Mouse (Mus musculus) spleen, adult 12 weeks (tissue): ENCODE results near the gene Thumpd3.
A peak's percentile ranks its signal among the peaks of the same experiment; 100 is the strongest.

Experiments used
- DNase-seq: peaks from one replicate; pipeline ENCODE4 v3.0.0; 2022; ENCODE audit warnings: low spot score

Gene Thumpd3

DNA sequence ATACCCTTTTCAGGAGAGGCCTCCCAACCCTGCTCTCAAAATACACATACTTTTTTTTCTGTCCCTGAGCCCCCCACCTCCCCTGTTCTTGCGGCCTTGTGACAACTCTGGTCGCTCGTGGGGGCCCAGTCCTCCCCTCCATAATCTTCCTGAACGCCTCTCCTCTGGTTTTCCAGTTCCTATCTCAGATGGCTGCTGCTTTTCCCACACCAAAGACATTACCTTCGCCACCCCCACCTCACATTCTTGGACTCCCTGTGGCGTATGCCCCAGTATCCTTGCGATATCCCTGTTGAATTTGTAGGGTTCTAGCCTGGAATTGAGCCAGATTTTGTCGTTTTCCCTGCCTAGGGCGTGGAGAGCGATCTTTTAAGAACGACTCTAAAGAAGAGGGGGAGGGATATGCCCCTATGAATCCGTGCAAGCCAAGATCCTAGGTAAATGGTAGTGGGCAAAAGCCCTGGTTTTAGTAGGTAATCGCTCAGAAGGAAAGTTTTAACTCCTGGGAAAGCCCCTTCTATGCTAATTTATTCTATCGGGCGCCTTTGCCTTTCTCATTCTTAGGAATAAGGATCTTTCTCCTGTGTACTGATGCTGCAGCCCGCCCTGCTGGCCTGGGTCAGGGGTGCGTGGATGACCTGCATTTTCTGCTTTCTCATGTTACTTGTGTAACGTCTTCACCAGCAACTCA, 32.2 kb downstream of the Thumpd3 start:
- DNase-seq = peak; percentile 35

DNA sequence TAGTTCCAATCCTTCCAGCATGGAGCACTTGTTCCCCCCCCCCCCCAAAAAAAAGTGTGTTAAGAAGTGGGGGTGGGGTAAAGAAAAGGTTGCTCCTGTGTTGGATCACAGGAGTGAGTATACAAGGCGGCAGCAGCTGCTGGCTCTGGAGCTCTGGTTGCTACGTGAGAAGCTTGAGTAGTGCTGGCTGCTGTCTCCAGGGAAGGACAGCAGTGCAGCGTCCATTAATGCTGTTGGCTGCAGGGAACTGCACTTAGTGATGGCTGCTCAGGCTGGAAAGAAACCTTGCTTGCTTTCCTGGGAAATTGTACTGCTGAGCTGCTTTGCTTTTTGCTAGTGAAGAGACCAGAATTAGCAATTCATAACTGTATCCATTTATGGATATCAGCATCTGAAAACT, 33.5 kb downstream of the Thumpd3 start:
- DNase-seq = no peak

DNA sequence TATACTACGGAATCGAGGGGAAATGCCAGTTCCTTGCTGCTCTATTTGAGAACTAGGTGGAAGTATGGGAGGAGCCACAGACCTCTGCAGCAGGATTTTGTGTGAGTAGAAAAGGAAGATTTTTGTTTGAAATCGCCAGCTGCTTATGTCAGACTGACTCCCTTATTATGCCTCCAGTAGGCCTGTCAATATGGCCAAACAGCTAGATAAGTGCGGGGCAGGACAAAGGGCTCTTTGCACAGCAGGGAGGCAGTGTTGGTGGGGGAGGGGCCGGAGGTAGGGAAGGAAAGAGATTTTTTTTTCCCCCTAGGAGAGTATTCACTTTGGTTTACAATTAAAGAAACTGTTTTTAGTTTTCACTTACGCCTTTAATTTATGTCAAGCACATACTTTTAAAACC, 36.2 kb downstream of the Thumpd3 start:
- no peak for DNase-seq

DNA sequence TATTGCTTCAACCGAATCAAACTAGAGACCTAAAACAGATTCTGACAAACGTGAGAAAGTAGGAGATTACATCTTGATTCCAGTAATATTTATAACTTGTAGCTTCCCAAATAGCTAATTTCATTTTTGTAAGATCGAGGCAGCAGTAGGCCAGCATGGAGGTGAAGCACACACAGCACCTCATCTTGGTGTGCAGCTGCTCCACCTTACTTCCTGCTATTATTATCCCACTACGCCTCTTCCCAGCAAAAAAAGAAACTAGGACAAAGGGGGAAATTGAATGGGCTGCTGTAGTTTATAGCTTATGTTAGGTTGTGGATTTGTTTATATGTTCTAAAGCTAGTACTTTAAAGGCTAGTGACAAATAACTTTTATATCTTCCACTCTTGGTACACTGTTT, 38.6 kb downstream of the Thumpd3 start:
- no peak for DNase-seq

DNA sequence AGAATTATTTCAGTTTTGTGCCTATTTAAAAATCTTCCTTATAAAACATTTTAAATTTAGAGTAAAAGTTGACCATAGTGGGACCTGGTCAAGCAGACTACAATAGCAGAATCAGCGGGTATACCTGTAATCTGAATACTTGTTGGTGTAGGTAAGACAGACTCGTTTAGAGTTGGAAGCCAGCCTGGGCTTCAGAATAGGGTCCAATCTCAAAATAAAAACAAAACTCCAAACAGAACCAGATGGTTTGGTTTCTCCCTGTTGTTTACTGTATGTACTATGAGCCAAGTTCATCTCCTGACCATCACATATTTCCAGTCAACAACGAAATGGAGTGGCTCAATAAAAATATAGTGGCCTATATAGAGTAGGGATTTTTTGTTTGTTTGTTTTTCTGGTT, 47.2 kb downstream of the Thumpd3 start:
- DNase-seq = no peak

DNA sequence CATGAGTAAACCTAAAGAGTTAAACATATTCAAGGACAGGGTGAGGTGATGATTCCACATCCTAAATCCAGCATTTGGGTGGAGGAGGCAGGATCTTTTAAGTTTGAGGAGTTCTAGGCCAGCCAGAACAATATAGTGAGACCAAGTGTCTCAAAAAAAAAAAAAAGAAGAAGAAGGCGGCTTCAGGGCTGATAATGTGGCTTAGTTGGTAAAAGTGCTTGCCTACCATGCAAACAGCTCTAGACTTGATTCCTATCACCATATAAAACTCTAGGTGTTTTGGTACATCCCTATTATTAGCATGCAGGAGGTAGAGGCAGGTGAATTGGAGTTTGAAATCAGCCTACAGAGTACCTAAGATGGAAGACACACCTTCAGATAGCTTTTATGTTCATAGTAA, 49.5 kb downstream of the Thumpd3 start:
- DNase-seq = no peak

DNA sequence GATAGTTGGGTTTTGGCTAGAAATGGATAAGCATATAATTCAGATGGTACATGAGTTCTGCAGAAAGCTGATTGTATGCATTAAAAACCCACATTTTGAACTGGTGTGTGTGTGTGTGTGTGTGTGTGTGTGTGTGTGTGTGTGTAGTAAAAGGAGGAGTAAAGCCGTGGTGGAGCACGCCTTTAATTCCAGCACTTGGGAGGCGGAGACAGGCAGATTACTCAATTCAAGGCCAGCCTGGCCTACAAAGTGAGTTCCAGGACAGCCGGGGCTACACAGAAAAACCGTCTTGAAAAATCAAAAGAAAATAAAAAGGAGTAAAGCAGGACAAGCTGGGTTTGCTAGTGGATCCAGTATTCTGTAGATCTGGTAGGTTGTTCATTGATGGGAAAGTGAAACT, 51.6 kb downstream of the Thumpd3 start:
- DNase-seq = no peak

DNA sequence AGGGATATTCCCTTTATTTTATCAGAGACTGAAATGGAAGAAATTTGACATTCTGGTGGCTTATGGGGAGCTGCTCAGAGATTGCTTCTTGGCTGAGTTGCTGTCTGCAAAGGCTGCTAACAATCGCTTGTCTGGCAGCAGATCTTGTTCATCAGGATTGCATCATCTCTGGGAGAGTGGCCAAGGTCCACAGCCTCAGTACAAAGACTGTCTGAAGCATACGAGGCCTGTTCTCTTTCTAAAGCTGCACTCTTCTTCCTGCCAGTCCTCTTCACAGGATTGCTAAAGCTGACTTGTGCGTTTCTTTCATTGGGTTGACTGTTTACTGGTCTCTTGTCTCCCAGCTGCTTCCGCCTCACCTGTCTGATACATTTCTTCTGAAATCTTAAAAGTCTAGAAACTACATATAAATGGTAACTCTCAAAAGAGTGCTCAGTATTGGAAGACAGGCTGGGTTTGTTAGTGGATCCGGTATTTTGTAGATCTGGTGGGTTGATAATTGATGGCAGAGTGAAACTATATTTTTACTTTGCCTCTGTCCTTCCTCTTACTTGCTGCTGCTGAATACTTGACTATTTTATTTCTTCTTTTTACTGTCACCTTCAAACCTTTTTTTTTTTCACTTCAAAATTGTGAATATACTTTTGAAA, 53.7 kb downstream of the Thumpd3 start:
- no peak for DNase-seq

DNA sequence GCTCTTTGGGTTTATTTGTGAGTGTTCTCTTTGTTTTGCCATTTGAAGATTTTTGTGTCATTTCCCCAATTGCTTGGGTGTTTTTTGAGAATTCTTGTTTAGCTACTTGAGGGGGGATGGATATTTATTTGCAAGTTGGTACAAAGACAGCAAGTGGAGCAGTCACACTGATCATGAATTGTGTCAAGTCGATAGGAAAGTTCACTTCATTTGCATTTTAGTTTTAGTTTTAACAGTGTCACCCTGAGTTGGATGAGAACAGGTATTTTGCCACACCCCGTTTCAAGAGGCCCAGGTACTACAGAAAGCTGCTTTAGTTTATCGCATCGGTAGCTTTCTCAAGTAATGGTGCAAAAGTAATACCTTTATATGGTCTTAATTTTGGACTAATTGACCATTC, 56.5 kb downstream of the Thumpd3 start:
- no peak for DNase-seq

DNA sequence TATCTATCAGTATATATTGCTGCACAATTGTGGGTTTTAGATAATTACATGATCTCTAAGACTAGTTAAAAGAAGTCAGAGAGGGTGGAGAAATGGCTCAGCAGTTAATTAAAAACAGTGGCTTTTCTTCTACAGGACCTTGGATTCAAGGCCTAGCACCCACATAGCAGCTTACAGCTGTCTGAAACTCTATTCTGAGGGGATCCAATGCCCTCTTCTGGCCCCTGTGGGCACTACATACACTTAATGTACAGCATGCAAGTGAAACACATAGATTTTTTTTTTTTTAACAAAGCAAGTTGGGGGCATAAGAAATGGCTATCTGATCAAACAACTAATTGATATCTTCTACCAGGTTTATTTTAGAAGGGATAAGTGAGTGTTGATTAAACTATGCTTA, 57.7 kb downstream of the Thumpd3 start:
- DNase-seq = peak; percentile 31

DNA sequence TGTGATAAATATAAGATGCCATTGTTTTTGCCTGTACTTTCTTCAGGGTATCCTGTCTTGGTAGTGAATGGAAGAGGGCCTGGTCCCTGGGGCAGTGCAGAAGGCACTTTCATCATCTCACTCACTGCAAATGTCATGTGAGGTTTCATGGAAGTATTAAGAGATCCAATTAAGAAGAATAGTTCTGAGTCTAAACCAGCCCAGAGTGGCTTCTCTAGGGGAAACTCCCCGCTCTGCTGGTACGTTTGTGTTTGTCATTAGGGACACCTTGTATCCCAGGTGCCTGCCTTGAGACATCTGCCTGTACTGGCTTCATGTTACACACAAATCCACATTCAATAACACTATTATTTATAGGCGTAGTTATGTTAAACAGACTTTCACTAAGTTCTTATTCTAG, 63.4 kb downstream of the Thumpd3 start:
- DNase-seq = no peak

DNA sequence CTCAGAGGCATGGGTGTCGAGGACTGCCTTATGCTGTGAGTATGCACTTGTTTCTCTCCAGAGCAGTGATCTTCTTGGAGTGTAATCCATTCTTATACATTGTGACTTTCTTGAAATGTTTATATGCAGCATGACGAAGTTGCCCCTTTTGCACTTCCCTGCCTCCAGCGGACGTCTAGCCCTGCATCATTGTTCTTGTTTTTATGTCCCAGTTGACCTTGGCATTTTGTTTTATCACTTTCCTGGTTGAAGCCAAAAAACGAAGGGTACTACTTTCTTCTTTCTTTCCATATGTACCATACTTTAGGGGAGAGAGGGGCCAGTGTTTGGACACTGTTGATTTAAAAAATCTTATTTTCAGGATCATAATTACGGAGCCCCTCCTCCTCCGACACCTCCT, 63.9 kb downstream of the Thumpd3 start:
- DNase-seq = no peak
